Mouse (Mus musculus) cortical plate, adult 2 months (tissue): Measurements from ENCODE around the gene Slc5a9.

ENCODE experiments used
- CTCF ChIP-seq: fragments of 200-500 bp; IDR thresholded peaks from 2 replicates; pipeline ENCODE4 v1.5.1; 2011; ENCODE audit warnings: mild to moderate bottlenecking, control low read depth, low read length; ENCODE audit not compliant: insufficient read depth; ENCODE audit errors: extremely low read depth
- POLR2A ChIP-seq: fragments of 200-500 bp; IDR thresholded peaks from 2 replicates; pipeline ENCODE4 v1.6.1; 2011; ENCODE audit warnings: mild to moderate bottlenecking, low read length, control low read depth; ENCODE audit not compliant: insufficient read depth; ENCODE audit errors: extremely low read depth

DNA sequence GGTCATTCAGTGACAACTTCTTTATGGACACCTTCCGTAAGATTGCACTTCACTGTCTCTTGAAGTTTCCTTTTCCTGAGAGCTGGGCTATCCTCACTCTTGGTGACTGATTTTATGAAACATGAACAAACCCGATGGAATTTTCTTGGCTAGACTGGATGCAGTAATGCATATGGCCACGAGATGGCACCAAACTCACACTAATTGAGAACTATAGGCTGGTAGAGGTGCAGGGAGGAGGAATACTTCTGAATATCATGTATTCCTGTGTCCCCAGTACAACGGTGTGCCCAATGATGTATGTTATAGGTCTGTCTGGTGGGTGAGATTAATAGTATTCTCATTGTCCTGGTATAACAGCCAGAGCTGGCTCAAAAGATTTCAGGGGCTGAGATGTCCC lies 16.1 kb downstream of the Slc5a9 start:
- TF ChIP-seq CTCF (peak; percentile 62; the same call in 1 of the 2 replicates), POLR2A (no peak)
